ENCODE assay signal across 20 mouse cellular contexts in genomic region chr1:43593069-43593468, GRCm38 (mm10).
"Had no signal": no experiment of that assay in that cellular context is flagged by ENCODE, and none has a peak within 500 bp of the region (broad histone marks: within the 10 kb centered on the region; RNA-seq: fewer than 3 reads in every experiment).

No protein-coding gene starts in this region.

- H3K9me3 ChIP-seq: liver, embryonic 13.5 days; liver, embryonic 15.5 days; midbrain, embryonic 10.5 days; midbrain, embryonic 12.5 days; neural tube, embryonic 13.5 days; neural tube, embryonic 15.5 days; stomach, embryonic 15.5 days had no signal

- H3K36me3 ChIP-seq: liver, embryonic 13.5 days; liver, embryonic 15.5 days; midbrain, embryonic 10.5 days; midbrain, embryonic 12.5 days; neural tube, embryonic 13.5 days; neural tube, embryonic 15.5 days; stomach, embryonic 15.5 days had no signal

- H3K4me1 ChIP-seq: liver, embryonic 13.5 days; liver, embryonic 15.5 days; midbrain, embryonic 10.5 days; midbrain, embryonic 12.5 days; stomach, embryonic 15.5 days had no signal

- H3K9ac ChIP-seq: liver, embryonic 13.5 days; liver, embryonic 15.5 days; liver, postnatal 0 days; lung, embryonic 14.5 days; midbrain, embryonic 12.5 days; neural tube, embryonic 13.5 days; neural tube, embryonic 15.5 days; stomach, embryonic 15.5 days had no signal

- DNase-seq: liver; liver, embryonic 13.5 days; liver, postnatal 0 days; lung, embryonic 14.5 days; lung, postnatal 10 days; lung, postnatal 4 days; midbrain, embryonic 14.5 days; right cerebral cortex, postnatal 25 days; right cerebral cortex, postnatal 4 days; thymus, postnatal 25 days; thymus, postnatal 4 days had no signal

- H3K4me2 ChIP-seq: liver, embryonic 11.5 days; liver, embryonic 13.5 days; liver, embryonic 15.5 days; lung, embryonic 14.5 days; midbrain, embryonic 12.5 days; neural tube, embryonic 13.5 days; neural tube, embryonic 15.5 days; stomach, embryonic 15.5 days had no signal

- H3K27ac ChIP-seq: liver, embryonic 13.5 days; liver, embryonic 15.5 days; midbrain, embryonic 10.5 days; midbrain, embryonic 12.5 days; neural tube, embryonic 13.5 days; neural tube, embryonic 15.5 days; stomach, embryonic 15.5 days; stomach, postnatal 0 days had no signal

- H3K27me3 ChIP-seq: liver, embryonic 13.5 days; liver, embryonic 15.5 days; midbrain, embryonic 12.5 days; neural tube, embryonic 13.5 days; neural tube, embryonic 15.5 days; stomach, embryonic 15.5 days had no signal

- H3K4me3 ChIP-seq: liver, embryonic 13.5 days; liver, embryonic 15.5 days; midbrain, embryonic 10.5 days; midbrain, embryonic 12.5 days; myocyte; neural tube, embryonic 13.5 days; neural tube, embryonic 15.5 days; stomach, embryonic 15.5 days had no signal
